Mouse (Mus musculus): Measurements from ENCODE around the gene Pla1a. TPM values are rescaled to one million over a fixed set of nuclear protein-coding genes. Genes with fewer than 3 reads are reported as not detected.
A peak's percentile ranks its signal among the peaks of the same experiment; 100 is the strongest.
"Not testable (repeated sequence)": the region's sequence is repeated elsewhere in the genome, so short reads cannot be mapped to it uniquely, and the experiment has no call there.

Gene Pla1a
- polyA plus RNA-seq, 1 experiment: not detected

- Histone ChIP-seq H3K4me1 (ENCODE audit: control insufficient read depth, insufficient read depth, low read length) (peaks cover 20% of the 10 kb centered on the region), H3K4me3 (ENCODE audit: insufficient read depth, low read length) (peak overlapping the region; percentile 86), H3K27ac (ENCODE audit: insufficient read depth, low read depth, low read length) (no peak overlapping the region)
- TF ChIP-seq CTCF (IDR thresholded peaks at IDR 0.05; ENCODE audit: low read depth, low read length): no peak
- no peak for TF ChIP-seq POLR2A (IDR thresholded peaks at IDR 0.05; ENCODE audit: borderline replicate concordance, low read depth, low read length)
Measured at GRCm38 (mm10) chr16:38451421-38452205, 18.7 kb upstream of the Pla1a start.

DNA sequence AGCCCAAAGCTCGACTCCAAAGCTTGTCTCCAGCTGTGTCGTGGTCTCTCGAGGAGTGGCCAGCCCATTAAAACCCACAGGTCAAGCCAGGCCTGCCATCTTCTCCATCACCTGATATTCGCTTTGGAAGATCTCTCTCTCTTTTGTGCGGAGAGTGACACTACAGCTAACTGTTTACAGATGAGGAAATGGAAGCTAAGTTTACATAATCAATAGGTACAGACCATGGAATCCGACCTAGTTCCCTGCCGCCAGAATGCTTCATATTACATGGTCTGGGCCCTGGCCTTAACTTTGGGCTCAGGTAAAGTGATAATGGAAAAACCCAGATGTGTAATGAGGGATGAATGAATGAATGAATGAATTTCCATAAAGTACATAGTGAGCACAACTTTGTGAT, 17.8 kb upstream of the Pla1a start:
- H3K4me3 ChIP-seq (ENCODE audit: insufficient read depth, low read length): no peak overlapping the region
- peaks cover 15% of the 10 kb centered on the region for H3K4me1 ChIP-seq (ENCODE audit: control insufficient read depth, insufficient read depth, low read length)
- no peak overlapping the region for H3K27ac ChIP-seq (ENCODE audit: insufficient read depth, low read depth, low read length)
- TF ChIP-seq POLR2A (IDR thresholded peaks at IDR 0.05; ENCODE audit: borderline replicate concordance, low read depth, low read length) (no peak), CTCF (IDR thresholded peaks at IDR 0.05; ENCODE audit: low read depth, low read length) (no peak)

DNA sequence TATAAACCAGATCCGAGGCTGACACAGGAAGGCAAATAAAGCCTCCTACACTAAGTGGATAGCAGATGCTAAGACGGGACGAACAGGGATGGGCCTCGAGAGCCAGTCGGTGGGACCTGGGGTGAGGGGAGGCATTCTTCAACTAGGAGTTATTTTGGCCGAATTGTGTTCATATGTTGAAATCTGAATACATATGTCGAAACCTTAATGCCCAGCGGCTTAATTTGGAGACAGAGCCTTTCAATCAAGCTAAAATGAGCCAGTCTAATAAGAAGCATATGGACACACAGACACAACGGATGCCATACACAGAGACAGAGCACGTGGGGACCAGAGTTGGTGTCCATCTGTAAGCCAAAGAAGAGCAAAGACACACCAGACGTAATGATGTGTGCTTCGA, 15.5 kb upstream of the Pla1a start:
- peaks cover 21% of the 10 kb centered on the region for H3K4me1 ChIP-seq (ENCODE audit: control insufficient read depth, insufficient read depth, low read length)
- no peak overlapping the region for H3K27ac ChIP-seq (ENCODE audit: insufficient read depth, low read depth, low read length)
- TF ChIP-seq POLR2A (IDR thresholded peaks at IDR 0.05; ENCODE audit: borderline replicate concordance, low read depth, low read length): no peak
- no peak for TF ChIP-seq CTCF (IDR thresholded peaks at IDR 0.05; ENCODE audit: low read depth, low read length)
- H3K4me3 ChIP-seq (ENCODE audit: insufficient read depth, low read length): no peak overlapping the region

GRCm38 (mm10) chr16:38447366-38447765, 14.4 kb upstream of the Pla1a start:
- Histone ChIP-seq H3K4me3 (ENCODE audit: insufficient read depth, low read length) (no peak overlapping the region), H3K27ac (ENCODE audit: insufficient read depth, low read depth, low read length) (no peak overlapping the region), H3K4me1 (ENCODE audit: control insufficient read depth, insufficient read depth, low read length) (peaks cover 32% of the 10 kb centered on the region)
- TF ChIP-seq CTCF (IDR thresholded peaks at IDR 0.05; ENCODE audit: low read depth, low read length): no peak
- no peak for TF ChIP-seq POLR2A (IDR thresholded peaks at IDR 0.05; ENCODE audit: borderline replicate concordance, low read depth, low read length)

DNA sequence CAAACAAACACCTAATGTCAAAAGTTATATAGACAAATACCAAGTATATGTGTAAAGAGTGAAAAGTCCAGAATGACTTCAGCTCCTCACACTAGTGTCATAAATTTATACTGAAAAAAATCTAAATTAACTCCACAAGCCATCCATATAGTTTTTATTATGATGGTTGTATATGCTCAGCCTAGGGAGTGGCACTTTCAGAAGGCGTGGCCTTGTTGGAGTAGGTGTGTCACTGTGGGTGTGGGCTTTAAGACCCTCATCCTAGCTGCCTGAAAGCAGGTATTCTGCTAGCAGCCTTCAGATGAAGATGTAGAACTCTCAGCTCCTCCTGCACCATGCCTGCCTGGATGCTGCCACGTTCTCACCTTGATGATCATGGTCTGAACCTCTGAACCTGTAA, 13.2 kb upstream of the Pla1a start:
- not testable (repeated sequence) for H3K27ac ChIP-seq (ENCODE audit: insufficient read depth, low read depth, low read length); H3K4me3 ChIP-seq (ENCODE audit: insufficient read depth, low read length)
- H3K4me1 ChIP-seq (ENCODE audit: control insufficient read depth, insufficient read depth, low read length): peaks cover 36% of the 10 kb centered on the region

DNA sequence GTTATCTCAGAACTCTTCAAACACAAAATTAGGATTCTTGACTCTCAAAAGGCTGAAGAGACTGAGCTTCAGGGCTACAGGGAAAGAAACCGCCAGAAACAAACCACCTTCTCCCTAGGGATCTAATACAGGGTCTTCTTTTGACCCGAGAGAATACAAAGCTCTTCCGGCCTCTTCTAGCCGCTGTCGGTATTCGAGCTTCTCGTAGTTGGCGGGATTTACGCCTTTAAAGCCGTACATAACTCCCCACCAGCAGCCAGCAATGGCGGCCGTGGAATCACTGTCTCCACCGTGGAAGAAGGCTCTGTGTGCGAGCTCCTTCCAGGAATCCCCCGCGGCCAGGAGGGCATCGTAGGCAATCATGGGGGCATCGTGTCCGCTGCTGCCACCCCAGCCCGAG, 12.6 kb upstream of the Pla1a start:
- Histone ChIP-seq H3K27ac (ENCODE audit: insufficient read depth, low read depth, low read length) (no peak overlapping the region), H3K4me1 (ENCODE audit: control insufficient read depth, insufficient read depth, low read length) (peaks cover 36% of the 10 kb centered on the region)
- TF ChIP-seq POLR2A (IDR thresholded peaks at IDR 0.05; ENCODE audit: borderline replicate concordance, low read depth, low read length): no peak
- TF ChIP-seq CTCF (IDR thresholded peaks at IDR 0.05; ENCODE audit: low read depth, low read length): no peak

DNA sequence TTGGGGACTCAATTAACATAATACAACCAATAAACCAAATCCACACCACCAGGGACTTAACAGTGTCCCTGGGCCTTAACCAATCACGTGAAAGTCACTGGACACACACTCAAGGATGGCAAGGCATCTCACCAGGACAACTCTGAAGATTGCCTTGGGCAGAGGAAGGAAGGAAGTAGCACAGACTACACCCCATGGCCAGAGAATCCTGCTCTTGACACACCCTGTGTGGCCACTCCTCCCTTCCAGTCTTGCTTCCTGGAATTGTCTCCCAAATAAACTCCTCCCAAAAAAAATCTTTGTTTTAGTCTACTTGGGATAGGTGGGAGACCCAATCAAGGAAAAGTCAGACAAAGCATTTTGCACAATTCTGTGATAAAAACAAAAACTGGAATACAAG, 12.1 kb upstream of the Pla1a start:
- Histone ChIP-seq H3K4me1 (ENCODE audit: control insufficient read depth, insufficient read depth, low read length) (peaks cover 36% of the 10 kb centered on the region), H3K27ac (ENCODE audit: insufficient read depth, low read depth, low read length) (no peak overlapping the region), H3K4me3 (ENCODE audit: insufficient read depth, low read length) (no peak overlapping the region)
- no peak for TF ChIP-seq POLR2A (IDR thresholded peaks at IDR 0.05; ENCODE audit: borderline replicate concordance, low read depth, low read length)
- no peak for TF ChIP-seq CTCF (IDR thresholded peaks at IDR 0.05; ENCODE audit: low read depth, low read length)

More for the DNA sequence above, 12.6 kb upstream of the Pla1a start:
- no peak overlapping the region for H3K4me3 ChIP-seq (ENCODE audit: insufficient read depth, low read length)

GRCm38 (mm10) chr16:38443721-38444464, 10.9 kb upstream of the Pla1a start:
- peaks cover 36% of the 10 kb centered on the region for H3K4me1 ChIP-seq (ENCODE audit: control insufficient read depth, insufficient read depth, low read length)
- H3K27ac ChIP-seq (ENCODE audit: insufficient read depth, low read depth, low read length): peak overlapping the region; percentile 38
- no peak overlapping the region for H3K4me3 ChIP-seq (ENCODE audit: insufficient read depth, low read length)
- TF ChIP-seq POLR2A (IDR thresholded peaks at IDR 0.05; ENCODE audit: borderline replicate concordance, low read depth, low read length) (no peak), CTCF (IDR thresholded peaks at IDR 0.05; ENCODE audit: low read depth, low read length) (no peak)

DNA sequence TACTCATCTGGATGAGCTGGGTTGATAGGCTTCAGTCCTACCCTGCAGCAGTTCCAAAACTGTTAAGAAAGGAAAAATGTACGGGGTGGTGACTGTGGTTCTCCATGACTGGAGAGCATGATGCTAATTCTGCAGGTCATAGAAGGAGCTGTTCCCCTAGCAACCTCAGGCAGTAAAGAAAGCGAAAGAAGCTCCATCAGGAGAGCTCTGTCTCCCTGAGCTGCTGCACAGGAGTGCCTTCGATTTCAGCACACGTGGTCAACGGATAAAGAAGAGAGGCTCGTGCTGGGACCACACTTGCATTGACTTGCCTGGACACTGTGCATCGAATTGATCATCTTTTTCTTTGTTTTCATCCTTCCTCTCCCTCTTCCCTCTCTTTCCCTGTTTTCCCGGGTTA, 9.3 kb upstream of the Pla1a start:
- H3K27ac ChIP-seq (ENCODE audit: insufficient read depth, low read depth, low read length): no peak overlapping the region
- TF ChIP-seq CTCF (IDR thresholded peaks at IDR 0.05; ENCODE audit: low read depth, low read length) (no peak), POLR2A (IDR thresholded peaks at IDR 0.05; ENCODE audit: borderline replicate concordance, low read depth, low read length) (no peak)
- no peak overlapping the region for H3K4me3 ChIP-seq (ENCODE audit: insufficient read depth, low read length)
- H3K4me1 ChIP-seq (ENCODE audit: control insufficient read depth, insufficient read depth, low read length): peaks cover 36% of the 10 kb centered on the region

- H3K27ac ChIP-seq (ENCODE audit: insufficient read depth, low read depth, low read length): no peak overlapping the region
- TF ChIP-seq CTCF (IDR thresholded peaks at IDR 0.05; ENCODE audit: low read depth, low read length) (no peak), POLR2A (IDR thresholded peaks at IDR 0.05; ENCODE audit: borderline replicate concordance, low read depth, low read length) (no peak)
- H3K4me1 ChIP-seq (ENCODE audit: control insufficient read depth, insufficient read depth, low read length): peaks cover 36% of the 10 kb centered on the region
- no peak overlapping the region for H3K4me3 ChIP-seq (ENCODE audit: insufficient read depth, low read length)
Measured at GRCm38 (mm10) chr16:38441611-38442010, 8.7 kb upstream of the Pla1a start.

All from bone marrow macrophage, adult 2 months (primary cell).